26 mouse cellular contexts compared by ENCODE assay signal in genomic region chr6:140984249-140984648, GRCm38 (mm10).
"Had no signal": no experiment of that assay in that cellular context is flagged by ENCODE, and none has a peak within 500 bp of the region (broad histone marks: within the 10 kb centered on the region; RNA-seq: fewer than 3 reads in every experiment).

No protein-coding gene starts in this region.

- H3K9me3 ChIP-seq: embryonic facial prominence, embryonic 10.5 days; embryonic facial prominence, embryonic 12.5 days; embryonic facial prominence, embryonic 13.5 days; embryonic facial prominence, embryonic 15.5 days; forebrain, embryonic 12.5 days; forebrain, embryonic 13.5 days; forebrain, embryonic 15.5 days had no signal

- H3K27me3 ChIP-seq: embryonic facial prominence, embryonic 12.5 days; embryonic facial prominence, embryonic 13.5 days; embryonic facial prominence, embryonic 15.5 days; forebrain, embryonic 12.5 days; forebrain, embryonic 13.5 days; forebrain, embryonic 15.5 days had no signal

- H3K4me2 ChIP-seq: embryonic facial prominence, embryonic 12.5 days; embryonic facial prominence, embryonic 13.5 days; embryonic facial prominence, embryonic 15.5 days; forebrain, embryonic 12.5 days; forebrain, embryonic 13.5 days; forebrain, embryonic 15.5 days had no signal

- H3K27ac ChIP-seq: embryonic facial prominence, embryonic 10.5 days; embryonic facial prominence, embryonic 12.5 days; embryonic facial prominence, embryonic 13.5 days; embryonic facial prominence, embryonic 15.5 days; forebrain, embryonic 10.5 days; forebrain, embryonic 12.5 days; forebrain, embryonic 13.5 days; forebrain, embryonic 15.5 days; gastrocnemius, adult 2 months; heart, adult 2 months had no signal

- H3K36me3 ChIP-seq: embryonic facial prominence, embryonic 10.5 days; embryonic facial prominence, embryonic 12.5 days; embryonic facial prominence, embryonic 13.5 days; embryonic facial prominence, embryonic 15.5 days; forebrain, embryonic 10.5 days; forebrain, embryonic 12.5 days; forebrain, embryonic 15.5 days had no signal

- H3K9ac ChIP-seq: embryonic facial prominence, embryonic 12.5 days; embryonic facial prominence, embryonic 13.5 days; embryonic facial prominence, embryonic 15.5 days; forebrain, embryonic 12.5 days; forebrain, embryonic 13.5 days; forebrain, embryonic 15.5 days; forebrain, postnatal 0 days had no signal

- DNase-seq: cerebellum, adult 9-10 months; cerebellum, adult 9-11 months; cerebellum, postnatal 14 days; cerebellum, postnatal 25 days; cerebellum, postnatal 36 days; embryo, embryonic 11 days; forebrain, postnatal 0 days; gastrocnemius, adult 2 months; gastrocnemius, postnatal 10 days; gastrocnemius, postnatal 14 days; gastrocnemius, postnatal 25 days; gastrocnemius, postnatal 36 days; heart, adult 11 months; heart, adult 18-20 months; heart, adult 2 months had no signal

- H3K4me1 ChIP-seq: embryonic facial prominence, embryonic 10.5 days; embryonic facial prominence, embryonic 12.5 days; embryonic facial prominence, embryonic 13.5 days; embryonic facial prominence, embryonic 15.5 days; forebrain, embryonic 10.5 days; forebrain, embryonic 12.5 days; forebrain, embryonic 13.5 days; forebrain, embryonic 15.5 days had no signal

- H3K4me3 ChIP-seq: embryonic facial prominence, embryonic 10.5 days; embryonic facial prominence, embryonic 12.5 days; embryonic facial prominence, embryonic 13.5 days; embryonic facial prominence, embryonic 15.5 days; erythroblast, embryonic 14.5 days; forebrain, embryonic 10.5 days; forebrain, embryonic 12.5 days; forebrain, embryonic 13.5 days; forebrain, embryonic 15.5 days; gastrocnemius, adult 2 months; heart, adult 2 months had no signal

- ATAC-seq: forebrain, embryonic 13.5 days; forebrain, embryonic 14.5 days; forebrain, embryonic 15.5 days; forebrain, embryonic 16.5 days; forebrain, postnatal 0 days had no signal
